Mouse (Mus musculus): Measurements from ENCODE around the gene Lrrc57.

DNA sequence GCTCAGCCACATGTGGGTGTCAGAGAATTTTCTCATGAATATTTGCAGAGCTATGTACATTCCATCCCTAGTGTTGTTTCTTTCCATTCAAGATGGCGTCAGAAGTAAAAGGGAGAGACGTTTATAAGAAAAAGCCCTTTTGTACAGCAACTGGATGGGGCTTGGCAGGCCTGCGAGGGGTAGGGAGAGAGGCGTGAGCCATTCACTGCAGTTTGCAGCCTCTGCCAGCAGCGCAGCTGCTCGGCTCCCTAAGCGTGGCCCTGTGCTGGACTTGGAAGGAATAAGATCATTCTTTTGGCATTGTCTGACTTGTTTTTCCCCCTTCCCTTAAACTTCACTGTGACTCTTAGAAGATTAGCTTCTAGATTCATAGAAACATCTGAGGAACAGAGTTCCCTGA is 34.5 kb upstream of the Lrrc57 start:
- no peak for TF ChIP-seq EP300 (IDR thresholded peaks at IDR 0.05; ENCODE audit: low read depth)
- no peak for TF ChIP-seq CTCF (IDR thresholded peaks at IDR 0.05; ENCODE audit: low read depth)
